Mouse (Mus musculus) ZHBTc4 (cell line): ENCODE measurements around the gene Aimp2.

Experiments used
- DNase-seq: peaks from one replicate; pipeline ENCODE4 v3.0.0-alpha.2; 2011; ENCODE audit warnings: low read depth, low spot score

The Aimp2 gene

DNA sequence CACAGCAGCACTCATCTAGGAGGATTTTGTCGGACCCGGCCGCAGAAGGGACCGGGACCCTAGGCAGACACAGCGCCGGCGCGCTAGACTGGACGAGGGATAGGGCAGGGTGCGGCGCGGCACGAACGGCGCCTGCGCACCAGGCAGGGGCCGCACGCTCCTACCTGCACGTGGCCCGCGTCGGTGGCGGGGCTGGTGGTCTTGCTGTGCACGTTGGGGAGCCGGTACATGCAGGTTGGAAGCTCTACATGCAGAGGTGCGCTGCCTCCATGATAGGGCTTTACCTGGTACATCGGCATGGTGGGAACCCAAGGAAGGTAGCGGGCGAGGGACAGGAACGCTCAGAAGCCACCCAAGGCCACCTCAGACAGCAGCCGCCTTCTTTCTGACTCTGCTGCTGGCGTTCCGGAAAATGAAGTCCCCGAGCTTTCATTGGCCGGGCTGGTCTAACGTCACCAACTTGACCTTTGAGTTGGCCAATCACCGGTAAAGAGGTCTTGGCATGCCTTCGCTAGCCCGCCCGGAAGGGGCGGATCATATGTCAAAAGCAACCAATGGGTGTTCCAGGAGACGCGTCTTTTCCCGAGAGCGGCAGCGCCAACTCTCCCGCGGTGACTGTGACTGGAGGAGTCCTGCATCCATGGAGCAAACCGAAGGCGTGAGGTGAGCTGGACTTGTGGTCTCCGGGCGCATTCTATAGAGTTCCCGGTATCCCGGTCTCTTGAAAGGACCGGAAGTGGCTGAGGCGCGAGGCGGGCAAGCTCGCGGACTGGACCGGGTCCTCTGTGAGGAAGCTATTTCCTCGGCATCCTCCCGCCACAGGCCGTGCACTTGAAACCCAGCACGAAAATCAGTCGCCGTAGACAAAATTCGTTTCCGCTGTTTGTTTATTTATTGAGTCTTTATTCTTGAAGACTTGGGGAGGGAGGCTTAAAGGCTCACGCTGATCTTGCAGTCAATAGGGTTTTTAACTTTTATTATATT, at the start of gene Aimp2, which contains the start of gene Pms2:
Aimp2 (minus strand) TSS at position 431 of the 984 bp plus-strand sequence.
Pms2 (plus strand) TSS at position 548 of the 984 bp plus-strand sequence.
- peak; percentile 99 for DNase-seq

- DNase-seq = no peak
Measured at GRCm38 (mm10) chr5:143957101-143957500, 47.5 kb upstream of the Aimp2 start.

DNA sequence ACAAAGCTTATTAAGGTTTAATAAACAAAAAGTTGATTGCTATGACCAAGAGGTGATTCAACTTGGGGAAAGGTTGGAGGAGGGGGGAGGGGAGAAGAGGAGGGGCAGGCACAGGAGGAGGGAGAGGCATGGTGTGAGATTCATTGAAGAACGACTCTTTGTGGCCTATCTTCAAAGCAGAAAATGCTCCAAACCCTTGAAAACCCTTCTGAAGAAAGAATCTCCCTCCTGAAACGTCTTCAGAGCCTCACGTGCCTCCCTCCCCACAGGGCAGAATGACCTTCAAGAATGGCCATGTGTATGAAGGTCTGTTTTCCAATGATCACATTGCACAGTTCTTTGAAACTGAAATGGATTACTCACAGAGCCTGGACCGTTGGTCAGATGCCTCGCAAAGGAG, 40.4 kb upstream of the Aimp2 start:
- no peak for DNase-seq

DNA sequence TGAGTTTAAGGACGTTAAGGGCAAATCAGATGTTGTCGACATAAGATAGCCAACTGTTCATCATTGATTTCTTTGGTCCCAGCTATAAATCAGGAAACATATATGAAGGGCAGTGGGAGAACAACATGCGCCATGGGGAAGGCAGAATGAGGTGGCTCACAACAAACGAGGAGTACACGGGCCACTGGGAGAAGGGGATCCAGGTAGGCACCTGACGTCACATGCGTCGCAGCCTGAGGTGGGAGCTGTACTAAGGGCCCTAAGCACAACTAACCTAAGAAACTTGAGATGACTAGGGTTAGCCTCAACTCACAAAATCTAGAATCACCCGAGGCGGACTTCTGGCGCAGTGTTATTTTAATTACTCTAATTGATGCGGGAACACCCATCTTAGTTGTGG, 38.7 kb upstream of the Aimp2 start:
- DNase-seq = peak; percentile 13

DNA sequence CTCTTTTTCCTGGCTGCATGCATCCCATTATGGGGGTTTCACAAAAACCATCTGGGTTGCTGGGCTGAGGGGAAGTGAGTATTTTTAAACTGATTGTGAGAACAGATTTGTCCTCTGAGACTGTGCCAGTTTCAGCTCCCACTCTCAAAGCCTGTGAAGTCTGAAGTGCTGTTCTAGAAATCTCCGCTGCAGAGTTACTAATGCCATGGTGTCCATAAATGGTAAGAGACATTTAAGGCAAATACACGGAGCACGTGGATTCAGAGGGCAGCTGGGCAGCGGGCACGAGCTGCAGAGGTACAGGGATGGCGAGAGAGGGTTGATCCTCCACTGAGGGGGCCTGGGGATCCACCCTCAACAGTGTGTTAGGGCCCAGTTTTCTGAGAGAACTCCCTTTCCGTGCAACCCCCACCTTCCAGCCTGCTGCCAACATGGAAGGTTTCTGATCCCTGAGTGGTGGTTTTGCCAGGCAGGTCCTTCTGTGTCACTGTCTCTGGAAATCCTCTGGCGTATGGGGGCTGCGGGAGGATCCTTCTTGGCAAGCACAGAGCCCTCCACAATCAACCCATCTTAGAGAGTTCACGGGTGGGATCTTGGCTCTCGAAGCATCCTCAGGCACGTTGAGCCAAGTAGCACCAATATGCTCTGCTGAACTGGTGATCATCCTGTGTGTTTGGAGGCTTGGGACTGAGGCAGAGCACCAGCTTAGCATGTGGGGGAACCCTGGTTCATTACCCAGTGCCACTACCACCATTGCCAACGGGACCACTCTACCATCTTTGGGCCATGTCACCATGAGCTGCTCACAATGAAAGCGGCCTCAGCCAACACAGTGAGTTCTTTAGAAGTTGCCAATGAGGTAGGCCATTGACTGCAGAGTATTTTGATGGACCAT, 33.8 kb upstream of the Aimp2 start:
- no peak for DNase-seq

DNA sequence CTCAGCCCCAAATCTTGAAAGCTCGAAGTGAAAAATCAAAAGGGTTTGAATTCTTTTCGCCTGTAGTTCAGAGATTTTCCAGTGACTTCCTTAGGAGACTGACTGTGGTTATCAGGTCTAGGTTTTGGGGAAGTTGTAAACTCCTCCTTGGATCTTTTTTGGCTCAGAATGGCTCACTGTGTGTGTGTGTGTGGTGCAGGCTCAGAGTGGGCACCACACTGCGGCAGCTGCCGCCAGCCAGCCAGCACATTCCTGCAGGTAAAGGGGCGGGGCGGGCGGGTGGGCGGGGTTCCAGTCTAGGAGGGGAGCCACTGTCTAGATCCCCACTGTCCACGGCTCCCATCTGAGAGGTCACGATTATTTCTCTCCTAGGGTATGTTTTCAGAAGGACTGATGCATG, 31.9 kb upstream of the Aimp2 start:
- peak; percentile 15 for DNase-seq

GRCm38 (mm10) chr5:143936156-143936555, 26.5 kb upstream of the Aimp2 start:
- no peak for DNase-seq

- peak; percentile 25 for DNase-seq
Measured at GRCm38 (mm10) chr5:143933875-143934274, 24.2 kb upstream of the Aimp2 start.

GRCm38 (mm10) chr5:143933414-143933813, 23.8 kb upstream of the Aimp2 start:
- no peak for DNase-seq

DNA sequence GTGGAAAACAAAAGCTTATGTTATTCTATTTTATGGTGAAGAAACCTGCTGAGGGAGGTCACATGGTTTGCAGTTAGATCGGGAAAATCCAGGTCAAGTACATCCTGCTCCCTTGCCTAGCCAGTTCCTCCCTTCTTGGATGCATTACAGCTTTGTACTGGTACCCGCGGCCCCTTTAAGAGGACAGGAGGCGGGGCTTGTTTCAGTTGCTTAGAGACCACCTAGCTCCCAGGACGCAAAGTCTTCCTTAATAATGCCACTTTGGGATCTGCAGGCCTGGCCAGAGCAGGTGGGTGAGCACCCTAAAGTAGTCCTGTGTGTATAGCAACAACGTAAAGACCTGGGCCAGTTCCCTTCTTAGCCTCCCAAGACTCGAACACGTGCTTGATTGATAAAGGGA, 23.2 kb upstream of the Aimp2 start, which contains the start of gene Rsph10b:
Rsph10b (plus strand) TSS at position 205 of the 400 bp plus-strand sequence.
- peak; percentile 65 for DNase-seq

- DNase-seq = no peak
Measured at GRCm38 (mm10) chr5:143931863-143932580, 22.4 kb upstream of the Aimp2 start.

DNA sequence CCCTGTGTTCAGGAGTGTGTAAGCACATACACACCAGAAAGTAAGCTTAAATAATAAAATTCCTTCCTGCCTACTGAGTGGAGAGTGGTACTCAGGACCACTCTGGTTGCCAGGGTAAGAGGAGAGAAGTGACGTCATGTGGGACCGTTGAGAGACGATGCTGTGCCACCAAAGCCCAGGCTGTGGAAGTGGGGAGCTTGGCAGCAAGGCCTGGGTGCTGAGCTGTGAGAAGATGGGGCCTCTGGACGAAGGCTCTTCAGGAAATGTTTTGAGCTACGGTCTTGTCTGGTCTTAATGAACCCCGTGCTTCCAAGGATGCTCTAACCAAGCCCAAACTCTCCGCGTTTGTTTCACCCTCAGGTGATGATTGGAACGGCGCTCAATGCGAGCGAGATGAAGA, 21.0 kb upstream of the Aimp2 start:
- DNase-seq = no peak

- no peak for DNase-seq
Measured at GRCm38 (mm10) chr5:143929291-143929690, 19.6 kb upstream of the Aimp2 start.

DNA sequence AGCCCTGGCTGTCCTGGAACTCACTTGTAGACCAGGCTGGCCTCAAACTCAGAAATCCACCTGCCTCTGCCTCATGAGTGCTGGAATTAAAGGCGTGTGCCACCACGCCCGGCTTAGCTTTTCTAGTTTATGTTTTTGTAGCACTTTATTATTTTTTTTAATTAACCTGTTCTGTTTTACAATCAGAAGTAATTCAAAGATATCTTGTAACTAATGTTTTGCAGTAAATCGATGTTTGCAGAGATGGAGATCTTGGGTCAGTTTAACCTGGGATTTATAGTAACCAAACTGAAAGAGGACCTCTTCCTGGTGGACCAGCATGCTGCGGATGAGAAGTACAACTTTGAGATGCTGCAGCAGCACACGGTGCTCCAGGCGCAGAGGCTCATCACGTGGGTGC, 18.2 kb upstream of the Aimp2 start, which contains the start of gene Gm42421:
Gm42421 (plus strand) TSS at position 301 of the 400 bp plus-strand sequence.
- DNase-seq = no peak

GRCm38 (mm10) chr5:143924781-143925452, 15.3 kb upstream of the Aimp2 start:
- no peak for DNase-seq

DNA sequence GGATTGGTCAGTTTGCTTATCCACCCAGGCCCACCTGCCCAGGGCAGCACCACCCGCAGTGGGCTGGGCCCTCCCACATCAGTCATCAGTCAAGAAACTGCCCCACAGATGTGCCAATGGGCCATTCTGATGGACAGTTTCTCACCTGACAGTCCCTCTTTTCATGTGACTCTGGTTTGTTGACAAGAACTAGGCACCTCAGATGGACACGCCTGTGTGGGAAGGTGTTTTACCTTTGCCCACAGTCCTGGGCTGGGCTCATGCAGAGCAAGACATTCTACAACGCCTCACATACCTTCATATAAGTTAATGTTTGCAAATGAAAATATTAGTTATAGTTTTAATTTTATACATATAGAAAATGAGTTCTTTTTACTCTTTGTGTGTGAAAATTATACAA, 8.5 kb upstream of the Aimp2 start:
- no peak for DNase-seq

GRCm38 (mm10) chr5:143917418-143917817, 7.8 kb upstream of the Aimp2 start:
- peak; percentile 73 for DNase-seq

GRCm38 (mm10) chr5:143916221-143916620, 6.6 kb upstream of the Aimp2 start:
- DNase-seq = no peak

- no peak for DNase-seq
Measured at GRCm38 (mm10) chr5:143908926-143909325, 721 bp downstream of the Aimp2 start.

- DNase-seq = no peak
Measured at GRCm38 (mm10) chr5:143906429-143906828, 3.2 kb downstream of the Aimp2 start.

DNA sequence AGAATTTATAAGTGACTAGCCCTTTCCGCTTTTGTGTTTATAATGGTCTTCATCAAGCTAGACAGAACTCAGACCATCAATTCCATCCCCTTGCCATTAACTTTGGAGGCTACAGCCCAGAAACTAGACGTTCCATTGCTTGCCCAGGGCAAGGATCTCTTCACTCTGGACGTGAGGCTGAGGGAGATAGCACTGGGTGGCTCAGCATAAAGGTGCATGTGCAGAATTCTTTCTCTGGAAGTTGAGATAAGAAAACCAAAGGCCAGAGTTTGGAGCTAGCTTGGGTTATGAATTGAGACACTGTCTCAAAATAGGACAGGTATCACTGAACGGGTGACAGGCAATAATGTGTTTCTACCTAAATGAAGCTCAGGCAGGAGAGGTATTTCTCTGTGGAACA, 5.8 kb downstream of the Aimp2 start:
- DNase-seq = no peak
